Mouse (Mus musculus): Measurements from ENCODE around the gene Cpa5. TPM values are rescaled to one million over a fixed set of nuclear protein-coding genes. Genes with fewer than 3 reads are reported as not detected.

Gene Cpa5
- polyA plus RNA-seq, 1 experiment from 2014 or later = not detected

DNA sequence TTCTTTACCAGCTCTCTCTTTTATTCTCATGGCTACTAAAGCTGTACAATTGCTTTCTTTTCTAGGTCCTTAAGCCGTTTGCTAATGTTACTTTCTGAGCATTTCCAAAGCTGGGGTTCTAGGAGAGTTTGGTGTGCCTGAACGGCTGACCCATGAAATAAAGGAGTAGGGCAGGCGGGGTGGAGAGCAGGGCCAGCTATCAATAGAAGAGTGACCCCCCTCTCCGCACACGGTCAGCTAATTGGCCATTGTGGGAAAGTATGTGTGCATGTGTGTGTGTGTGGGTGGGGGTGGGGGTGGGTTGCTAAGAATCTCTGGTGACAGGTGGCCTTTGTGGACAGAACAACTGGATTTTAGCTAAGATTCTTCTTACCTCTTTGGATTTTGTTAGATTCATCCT is 402 bp downstream of the Cpa5 start:
- Histone ChIP-seq H3K4me2 (no peak overlapping the region), H3K27me3 (replicated peaks) (no peaks in the 10 kb centered on the region), H3K4me1 (peaks cover 7% of the 10 kb centered on the region), H3K27ac (no peak overlapping the region), H3K9me3 (no peaks in the 10 kb centered on the region), H3K9ac (no peak overlapping the region), H3K4me3 (no peak overlapping the region), H3K36me3 (replicated peaks) (no peaks in the 10 kb centered on the region)
- WGBS = 32% methylated on average over 5 of the region's 5 CpGs
- no peak for ATAC-seq (replicated peaks)

DNA sequence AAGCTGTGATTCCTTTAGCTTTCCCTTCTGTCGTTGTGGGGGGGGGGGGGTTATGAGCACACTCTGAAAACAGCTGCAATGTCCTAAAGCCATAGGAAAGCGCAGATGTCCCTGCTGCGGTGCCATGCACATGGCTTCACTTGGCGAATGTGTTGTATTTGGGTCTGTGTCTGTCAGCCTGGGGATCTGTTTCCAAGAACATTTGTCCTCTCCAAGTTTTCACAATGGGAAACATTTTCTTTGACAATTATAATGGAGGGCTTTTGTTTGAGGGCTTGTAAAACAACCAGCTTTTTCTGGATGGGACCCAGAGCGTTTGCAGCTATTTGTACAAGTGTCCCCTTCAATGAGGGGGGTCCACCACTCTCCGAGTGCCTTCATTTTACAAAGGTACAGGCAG is 3.4 kb downstream of the Cpa5 start:
- Histone ChIP-seq H3K4me1 (peaks cover 37% of the 10 kb centered on the region), H3K9me3 (no peaks in the 10 kb centered on the region), H3K9ac (no peak overlapping the region), H3K4me3 (no peak overlapping the region), H3K27me3 (replicated peaks) (no peaks in the 10 kb centered on the region), H3K4me2 (no peak overlapping the region), H3K36me3 (replicated peaks) (no peaks in the 10 kb centered on the region), H3K27ac (no peak overlapping the region)
- 67% methylated on average over 6 of the region's 6 CpGs for whole genome bisulfite sequencing
- no peak for ATAC-seq (replicated peaks)

DNA sequence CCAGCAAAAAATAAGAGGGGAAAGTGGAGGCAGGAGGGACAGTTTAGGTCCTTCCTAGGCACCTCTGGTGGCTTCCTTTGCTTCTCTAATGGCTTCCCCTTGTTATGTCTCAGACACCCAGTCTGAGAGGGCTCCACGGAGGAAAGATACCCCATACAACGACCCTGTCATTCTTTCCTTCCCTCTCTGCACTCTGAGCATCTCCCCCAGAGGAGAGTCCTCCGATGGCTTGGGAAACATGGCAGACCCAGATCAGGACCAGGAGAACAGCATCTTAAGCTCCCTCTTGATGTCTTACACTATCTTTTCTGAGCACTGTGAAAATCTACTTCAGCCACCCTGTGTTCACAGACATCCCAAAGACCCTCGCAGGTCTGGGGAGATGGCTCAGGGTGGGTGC is 4.9 kb downstream of the Cpa5 start:
- WGBS = 2% methylated on average over 4 of the region's 4 CpGs
- Histone ChIP-seq H3K4me3 (no peak overlapping the region), H3K9me3 (no peaks in the 10 kb centered on the region), H3K4me2 (no peak overlapping the region), H3K4me1 (peaks cover 41% of the 10 kb centered on the region), H3K27me3 (replicated peaks) (no peaks in the 10 kb centered on the region), H3K9ac (no peak overlapping the region), H3K36me3 (replicated peaks) (no peaks in the 10 kb centered on the region), H3K27ac (peak overlapping the region; percentile 89; the same call in 1 of the 2 replicates)
- ATAC-seq (replicated peaks) = no peak

DNA sequence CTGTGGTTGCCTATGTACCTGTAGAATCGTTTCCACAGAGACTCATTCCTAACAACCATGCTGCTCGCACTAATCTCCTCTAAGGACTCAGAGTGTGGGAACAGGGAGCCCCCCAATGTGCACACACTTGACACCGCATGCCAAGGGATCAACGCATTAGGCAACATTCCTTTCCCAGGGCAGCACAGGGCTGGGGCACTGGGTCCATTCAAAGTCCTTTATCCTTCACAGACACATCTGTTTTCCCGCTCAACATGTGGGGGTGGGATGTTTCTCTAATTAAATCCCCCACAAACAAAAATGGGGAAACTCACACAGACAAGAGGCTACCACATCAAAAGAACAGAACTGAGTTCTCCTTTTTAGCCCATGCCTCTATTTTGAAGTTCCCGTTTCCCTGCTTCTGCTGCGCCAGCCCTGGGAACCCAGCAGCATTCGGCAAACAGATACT is 5.7 kb downstream of the Cpa5 start:
- H3K4me3 ChIP-seq = no peak overlapping the region
- peaks cover 41% of the 10 kb centered on the region for H3K4me1 ChIP-seq
- H3K9ac ChIP-seq = no peak overlapping the region
- 0 out of 2 replicates have a peak overlapping the region, but pooled peaks have one; percentile 29 for H3K4me2 ChIP-seq
- H3K27me3 ChIP-seq (replicated peaks) = no peaks in the 10 kb centered on the region
- no peaks in the 10 kb centered on the region for H3K36me3 ChIP-seq (replicated peaks)
- no peaks in the 10 kb centered on the region for H3K9me3 ChIP-seq
- 0 out of 2 replicates have a peak, but pooled peaks have one; percentile 16 for ATAC-seq (replicated peaks)
- H3K27ac ChIP-seq = peak overlapping the region; percentile 89
- 5% methylated on average over 8 of the region's 8 CpGs for WGBS

DNA sequence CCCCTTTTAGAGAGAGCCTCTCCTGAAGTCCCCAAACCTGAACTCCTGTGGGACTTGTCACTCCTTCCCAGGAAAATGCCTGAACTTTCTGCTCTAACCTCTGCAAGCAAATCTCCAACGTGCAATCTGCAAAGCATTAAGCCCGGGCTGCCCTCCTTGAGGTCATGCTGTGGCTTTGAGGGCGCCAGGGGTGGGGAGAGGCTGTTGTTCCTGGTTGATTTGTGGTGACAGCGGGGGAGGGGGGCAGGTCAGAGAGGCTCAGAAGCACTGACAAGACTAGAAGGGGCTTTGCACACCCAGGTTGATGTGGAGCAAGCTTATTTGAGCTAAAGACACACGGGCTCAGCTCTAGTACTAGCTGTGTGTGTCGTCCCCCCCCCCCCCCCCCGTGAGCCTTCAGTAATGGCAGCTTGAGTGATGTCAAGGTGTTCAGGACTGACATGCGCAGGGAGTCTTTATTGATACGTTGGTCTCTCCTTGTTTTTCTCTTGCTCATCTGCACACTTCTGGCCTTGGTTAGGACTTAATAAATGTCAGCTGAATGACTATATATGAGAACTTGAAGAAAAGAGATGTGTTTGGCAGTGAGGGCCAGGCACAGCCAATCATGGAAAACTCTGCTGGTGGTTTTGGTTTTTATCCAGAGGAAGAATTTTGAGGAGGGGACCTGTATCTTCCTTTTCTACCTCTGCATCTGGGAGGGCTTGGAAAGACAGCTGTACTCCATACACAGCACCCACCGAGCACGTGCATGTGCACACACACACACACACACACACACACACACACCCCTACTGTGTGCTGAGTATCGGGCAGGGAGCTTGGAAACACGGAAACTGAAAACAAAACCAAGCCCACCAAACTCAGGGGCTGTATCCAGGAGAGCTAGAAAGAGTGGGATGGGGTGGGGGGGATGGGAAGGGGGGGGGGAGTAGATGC is 6.5 kb downstream of the Cpa5 start:
- Histone ChIP-seq H3K4me3 (peak overlapping the region; percentile 26), H3K9ac (0 out of 2 replicates have a peak overlapping the region, but pooled peaks have one; percentile 7), H3K27me3 (replicated peaks) (no peaks in the 10 kb centered on the region), H3K4me1 (peaks cover 41% of the 10 kb centered on the region), H3K36me3 (replicated peaks) (no peaks in the 10 kb centered on the region), H3K27ac (peak overlapping the region; percentile 89), H3K4me2 (peak overlapping the region; percentile 56), H3K9me3 (no peaks in the 10 kb centered on the region)
- WGBS = 4% methylated on average over 13 of the region's 13 CpGs
- ATAC-seq (replicated peaks) = peak; percentile 74

DNA sequence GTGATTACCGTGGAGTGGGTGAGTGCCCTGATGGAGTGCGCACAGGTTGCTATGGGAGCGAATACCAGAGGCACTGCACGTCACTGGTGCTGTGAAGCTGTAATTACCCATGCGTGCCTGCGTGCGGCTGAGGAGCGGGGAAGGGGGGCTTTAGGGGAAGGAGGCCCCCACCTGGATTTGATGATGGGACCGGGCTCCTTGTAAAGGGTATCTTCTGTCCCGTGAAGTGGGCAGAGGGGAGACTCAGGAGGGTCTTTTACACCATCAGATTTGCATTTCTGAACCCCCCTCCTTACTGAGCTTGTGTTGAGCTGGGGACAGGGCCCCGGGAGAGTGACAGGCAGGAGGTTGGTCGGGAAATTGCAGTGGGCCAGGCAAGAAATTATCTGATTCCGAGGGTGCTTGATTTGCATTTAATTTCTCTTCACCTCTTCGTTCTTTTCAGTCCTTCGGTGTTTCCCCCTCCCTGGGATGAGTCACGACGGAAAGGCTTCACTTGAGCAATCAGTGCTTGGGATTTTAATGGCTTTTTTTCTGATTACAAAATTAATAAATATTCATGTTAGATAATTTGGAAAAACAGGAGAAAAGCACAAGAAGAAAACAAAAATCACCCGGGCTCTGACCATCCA is 7.3 kb downstream of the Cpa5 start:
- Histone ChIP-seq H3K4me3 (peak overlapping the region; percentile 26), H3K9me3 (no peaks in the 10 kb centered on the region), H3K4me2 (peak overlapping the region; percentile 56), H3K27me3 (replicated peaks) (no peaks in the 10 kb centered on the region), H3K27ac (peak overlapping the region; percentile 89), H3K36me3 (replicated peaks) (no peaks in the 10 kb centered on the region), H3K9ac (peak overlapping the region; percentile 37; the same call in 1 of the 2 replicates), H3K4me1 (peaks cover 41% of the 10 kb centered on the region)
- ATAC-seq (replicated peaks) = peak; percentile 93
- 2% methylated on average over 18 of the region's 18 CpGs for WGBS

DNA sequence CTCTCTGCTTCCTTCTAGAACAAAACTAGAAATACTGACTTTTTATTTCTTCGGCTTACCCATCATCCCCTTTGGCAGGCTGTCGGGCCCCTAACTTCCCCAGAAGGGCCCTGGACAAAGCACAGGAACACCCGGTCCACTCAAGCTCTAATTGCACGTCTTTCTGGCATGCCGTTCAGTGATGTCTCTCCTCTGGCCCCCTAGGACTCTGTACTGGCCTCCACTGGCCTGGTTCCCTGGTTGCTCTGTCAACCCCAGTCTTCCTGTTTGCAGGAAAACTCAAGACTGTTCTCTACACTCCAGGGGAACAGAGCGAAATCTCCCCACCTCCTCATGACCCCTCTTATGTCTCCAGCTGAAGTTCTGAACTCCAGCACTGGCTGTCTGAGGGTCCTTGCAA is 7.9 kb downstream of the Cpa5 start:
- Histone ChIP-seq H3K27me3 (replicated peaks) (no peaks in the 10 kb centered on the region), H3K36me3 (replicated peaks) (no peaks in the 10 kb centered on the region), H3K4me3 (no peak overlapping the region), H3K27ac (peak overlapping the region; percentile 89), H3K9ac (no peak overlapping the region), H3K4me1 (peaks cover 41% of the 10 kb centered on the region), H3K9me3 (no peaks in the 10 kb centered on the region), H3K4me2 (no peak overlapping the region)
- WGBS = 20% methylated on average over 6 of the region's 6 CpGs
- no peak for ATAC-seq (replicated peaks)

DNA sequence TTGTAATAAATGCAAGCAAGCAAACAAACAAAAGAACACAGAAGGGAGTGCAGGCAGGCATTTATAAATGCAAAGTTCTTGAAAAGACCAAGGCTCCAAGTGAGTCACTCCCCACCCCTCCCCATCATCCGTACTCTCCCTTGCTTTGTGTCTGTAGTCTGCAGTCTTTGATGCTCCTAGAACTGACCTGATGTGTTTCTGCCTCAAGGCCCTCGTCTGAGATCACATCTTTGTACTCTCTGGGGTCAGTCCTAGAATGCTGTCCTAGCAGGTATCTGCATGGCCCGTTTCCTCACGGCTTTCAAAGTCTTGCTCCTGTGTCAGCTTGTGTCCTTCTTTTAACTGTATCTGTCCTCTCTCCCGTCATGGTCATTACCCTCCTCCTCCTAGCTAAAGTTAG is 8.8 kb downstream of the Cpa5 start:
- 56% methylated on average over 5 of the region's 5 CpGs for WGBS
- H3K4me2 ChIP-seq = no peak overlapping the region
- H3K4me3 ChIP-seq = no peak overlapping the region
- H3K27ac ChIP-seq = no peak overlapping the region
- H3K4me1 ChIP-seq = peaks cover 41% of the 10 kb centered on the region
- no peaks in the 10 kb centered on the region for H3K9me3 ChIP-seq
- no peak for ATAC-seq (replicated peaks)
- no peaks in the 10 kb centered on the region for H3K27me3 ChIP-seq (replicated peaks)
- H3K9ac ChIP-seq = no peak overlapping the region
- no peaks in the 10 kb centered on the region for H3K36me3 ChIP-seq (replicated peaks)

DNA sequence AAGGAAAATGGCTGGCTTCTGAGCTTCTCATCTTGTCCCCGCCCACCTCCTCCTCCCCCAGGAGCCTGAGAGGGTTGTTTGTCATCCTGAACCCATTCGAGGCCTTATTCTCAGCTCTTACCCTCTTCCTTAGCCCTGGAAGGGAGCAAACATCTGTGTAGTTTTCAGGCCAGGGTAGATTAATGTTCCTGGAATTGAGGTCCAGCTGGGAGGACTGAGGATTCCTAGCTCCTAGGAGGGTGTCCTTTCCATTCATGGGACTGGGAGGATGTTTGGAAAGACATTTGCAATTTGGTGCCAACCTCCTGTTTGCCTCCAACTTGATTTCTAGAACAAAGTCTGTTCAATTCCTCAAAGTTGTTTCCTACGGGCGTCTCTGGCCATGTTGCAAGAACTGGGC is 9.8 kb downstream of the Cpa5 start:
- ATAC-seq (replicated peaks) = no peak
- Histone ChIP-seq H3K4me2 (no peak overlapping the region), H3K36me3 (replicated peaks) (no peaks in the 10 kb centered on the region), H3K4me1 (peaks cover 40% of the 10 kb centered on the region), H3K4me3 (no peak overlapping the region), H3K27ac (no peak overlapping the region), H3K9ac (no peak overlapping the region), H3K9me3 (no peaks in the 10 kb centered on the region), H3K27me3 (replicated peaks) (no peaks in the 10 kb centered on the region)
- 88% methylated on average over 4 of the region's 4 CpGs for WGBS

DNA sequence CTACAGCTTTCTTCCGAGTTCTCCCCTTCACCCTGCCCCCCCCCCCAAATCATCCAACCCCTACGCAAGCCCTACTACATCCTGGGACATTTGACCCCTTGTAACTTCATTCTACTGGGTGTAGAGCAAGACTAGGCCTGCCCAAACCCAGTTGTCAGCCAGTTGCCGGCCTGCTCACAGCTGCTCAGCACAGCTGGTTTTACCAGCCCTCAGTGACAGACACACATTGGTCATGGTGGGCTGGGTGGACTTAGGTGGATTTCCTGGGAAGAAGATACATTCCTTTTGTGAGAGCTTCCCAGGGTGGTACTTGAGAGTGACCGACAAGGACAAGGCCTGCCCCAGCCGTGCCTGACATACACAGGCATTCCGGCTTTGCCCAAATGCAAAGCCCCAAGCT is 10.2 kb downstream of the Cpa5 start:
- H3K9ac ChIP-seq = no peak overlapping the region
- H3K27me3 ChIP-seq (replicated peaks) = no peaks in the 10 kb centered on the region
- H3K9me3 ChIP-seq = no peaks in the 10 kb centered on the region
- H3K36me3 ChIP-seq (replicated peaks) = no peaks in the 10 kb centered on the region
- 92% methylated on average over 6 of the region's 6 CpGs for WGBS
- H3K4me2 ChIP-seq = no peak overlapping the region
- H3K4me1 ChIP-seq = peaks cover 36% of the 10 kb centered on the region
- no peak overlapping the region for H3K27ac ChIP-seq
- H3K4me3 ChIP-seq = no peak overlapping the region
- no peak for ATAC-seq (replicated peaks)

DNA sequence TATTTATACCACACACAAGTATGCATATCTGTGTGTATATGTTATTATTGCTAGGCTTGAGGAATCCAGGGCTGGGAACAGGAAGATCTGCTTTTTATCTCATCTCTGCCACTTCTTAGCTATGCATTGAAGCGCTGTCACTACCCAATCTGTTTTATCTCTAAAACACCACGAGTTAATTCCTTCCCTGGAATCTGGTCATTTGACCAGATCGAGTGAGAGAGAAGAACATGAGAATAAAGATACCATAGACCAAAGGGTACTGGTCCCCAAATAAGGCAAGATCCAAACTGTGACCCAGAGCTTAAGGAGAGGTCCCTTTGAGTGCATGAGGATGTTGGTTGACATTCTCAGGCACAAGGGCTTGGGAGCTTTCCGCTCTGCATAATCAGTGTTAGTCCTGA is 11.2 kb downstream of the Cpa5 start:
- H3K9ac ChIP-seq = no peak overlapping the region
- H3K4me2 ChIP-seq = no peak overlapping the region
- H3K27me3 ChIP-seq (replicated peaks) = no peaks in the 10 kb centered on the region
- no peak overlapping the region for H3K4me3 ChIP-seq
- no peak overlapping the region for H3K27ac ChIP-seq
- no peaks in the 10 kb centered on the region for H3K9me3 ChIP-seq
- ATAC-seq (replicated peaks) = no peak
- H3K4me1 ChIP-seq = peaks cover 27% of the 10 kb centered on the region
- H3K36me3 ChIP-seq (replicated peaks) = no peaks in the 10 kb centered on the region
- 76% methylated on average over 4 of the region's 4 CpGs for WGBS

DNA sequence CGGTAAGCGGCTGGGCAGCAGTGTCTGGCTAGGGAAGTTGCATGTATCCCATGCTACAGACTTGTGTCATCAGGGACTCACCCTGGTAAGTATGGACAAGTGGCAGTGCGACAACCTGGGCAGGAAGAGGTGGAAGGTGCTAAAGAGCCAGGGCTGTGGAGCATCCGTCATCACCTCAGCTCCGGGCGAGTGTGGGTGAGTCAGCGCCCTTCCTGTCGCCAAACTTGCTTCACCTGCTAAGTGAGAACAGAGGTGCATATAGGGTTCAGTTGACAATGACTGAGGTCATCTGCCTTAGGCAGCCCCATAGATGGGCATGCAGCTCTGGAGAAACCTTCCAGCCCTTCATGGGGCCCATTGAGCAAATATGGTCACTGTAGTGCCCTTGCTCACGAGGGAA is 14.0 kb downstream of the Cpa5 start:
- ATAC-seq (replicated peaks) = no peak
- H3K27ac ChIP-seq = no peak overlapping the region
- H3K27me3 ChIP-seq (replicated peaks) = no peaks in the 10 kb centered on the region
- no peak overlapping the region for H3K4me2 ChIP-seq
- no peak overlapping the region for H3K4me3 ChIP-seq
- no peaks in the 10 kb centered on the region for H3K36me3 ChIP-seq (replicated peaks)
- H3K9me3 ChIP-seq = no peaks in the 10 kb centered on the region
- H3K9ac ChIP-seq = no peak overlapping the region
- peaks cover 9% of the 10 kb centered on the region for H3K4me1 ChIP-seq
- 95% methylated on average over 9 of the region's 9 CpGs for WGBS
